Mouse (Mus musculus): ENCODE results near the gene Tmem178b.

DNA sequence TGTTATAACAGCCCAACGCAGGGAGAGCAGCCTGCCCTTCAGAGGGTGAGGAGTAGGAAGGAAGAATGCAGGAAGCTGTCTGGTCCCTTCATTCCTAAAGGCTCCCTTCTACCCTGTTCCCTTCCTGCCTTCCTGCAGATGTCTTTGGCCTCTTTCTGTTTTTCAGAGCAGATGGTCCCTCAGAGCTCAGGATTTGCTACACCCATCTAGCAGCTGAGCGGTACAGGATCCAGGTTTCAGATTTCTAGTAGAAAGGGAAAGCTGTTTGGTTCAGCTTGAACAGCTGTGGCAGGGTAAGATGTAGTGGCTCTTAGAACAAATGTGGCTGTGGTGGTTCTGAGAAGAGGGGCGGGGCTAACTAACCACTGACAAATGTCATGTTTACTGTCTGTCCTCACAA lies 197.9 kb downstream of the Tmem178b start:
- no peak for TF ChIP-seq POLR2A (IDR thresholded peaks at IDR 0.05; ENCODE audit: borderline replicate concordance, control insufficient read depth, low read depth, low read length)
- no peak for TF ChIP-seq CTCF (IDR thresholded peaks at IDR 0.05; ENCODE audit: control insufficient read depth, insufficient read depth, low read length)
